In the genomic region with DNA sequence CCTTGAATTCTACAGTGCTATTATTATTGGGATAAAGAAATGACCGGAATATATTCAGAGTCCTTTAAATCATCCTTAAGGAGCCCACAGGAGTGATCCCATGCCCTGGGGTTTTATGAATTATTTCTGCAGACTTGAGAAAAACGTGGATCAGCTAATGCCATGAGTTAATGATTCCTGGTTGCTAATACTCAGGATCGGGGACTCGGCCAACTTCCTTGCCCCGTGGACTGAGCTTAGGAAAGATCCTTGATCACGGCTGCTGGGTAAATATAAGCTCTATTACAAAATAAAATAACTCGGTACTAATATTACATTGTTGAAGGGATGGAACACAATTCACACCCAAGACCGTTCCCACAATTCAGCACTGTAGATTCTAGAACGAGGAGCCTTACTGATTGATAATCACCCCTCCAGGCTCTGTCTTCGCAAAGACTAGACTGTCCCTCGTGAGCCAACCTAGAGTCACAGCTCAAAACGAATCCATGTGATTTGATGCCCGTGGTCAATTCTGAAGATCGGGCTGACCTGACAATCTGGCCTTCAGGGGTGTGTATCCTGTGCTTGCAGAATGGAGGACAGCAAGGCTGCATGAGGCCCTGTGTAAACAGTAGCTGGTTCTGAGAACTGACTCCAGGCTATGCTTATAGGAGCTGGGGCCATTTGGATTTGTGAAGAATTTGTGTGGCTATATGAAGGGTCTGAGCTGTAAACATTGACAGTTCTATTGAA, we compare ENCODE assay signal across 17 mouse cellular contexts. TPM values are rescaled to one million over a fixed set of nuclear protein-coding genes. Genes with fewer than 3 reads are reported as not detected.
DNase-seq lines count a peak whose midpoint lies in the region; ATAC-seq and TF ChIP-seq lines count a peak whose summit lies in the region.
"Had no signal": no experiment of that assay in that cellular context is flagged by ENCODE, and none has a peak within 500 bp of the region (broad histone marks: within the 10 kb centered on the region; RNA-seq: fewer than 3 reads in every experiment).

No protein-coding gene starts in this region.

- H3K4me3 ChIP-seq in kidney, embryonic 16.5 days (ENCODE audit: low read length) = no peak overlapping the region
- no peak overlapping the region for H3K4me3 ChIP-seq in liver, postnatal 0 days (ENCODE audit: low read depth, low read length)
- no peak overlapping the region for H3K4me3 ChIP-seq in liver, embryonic 12.5 days
- H3K4me3 ChIP-seq: embryonic facial prominence, embryonic 12.5 days; midbrain, embryonic 10.5 days; neural tube, embryonic 12.5 days; stomach, embryonic 15.5 days had no signal

- TF ChIP-seq EP300 in liver, postnatal 0 days (IDR thresholded peaks at IDR 0.05; ENCODE audit: low read depth) = no peak

- peak; percentile 15 for DNase-seq in CD4-positive, CD25-positive, alpha-beta regulatory T cell, adult 2 months (ENCODE audit: low read depth, low spot score)
- peak; percentile 68 for DNase-seq in kidney, adult 11 months
- DNase-seq in liver, postnatal 0 days = no peak
- peak; percentile 54 for DNase-seq in kidney, postnatal 14 days
- DNase-seq in spleen, postnatal 10 days (ENCODE audit: low spot score in 2 of 2) = no peak

- no peak overlapping the region for H3K9ac ChIP-seq in kidney, embryonic 16.5 days (replicated peaks; ENCODE audit: low read length)
- no peak overlapping the region for H3K9ac ChIP-seq in liver, postnatal 0 days (replicated peaks)
- H3K9ac ChIP-seq in liver, embryonic 12.5 days = no peak overlapping the region
- H3K9ac ChIP-seq: embryonic facial prominence, embryonic 12.5 days; liver, embryonic 14.5 days; neural tube, embryonic 12.5 days; stomach, embryonic 15.5 days had no signal

- no peaks in the 10 kb centered on the region for H3K9me3 ChIP-seq in kidney, embryonic 16.5 days (ENCODE audit: low read length)
- H3K9me3 ChIP-seq in liver, postnatal 0 days (ENCODE audit: low read length) = no peaks in the 10 kb centered on the region
- H3K9me3 ChIP-seq in liver, embryonic 12.5 days (replicated peaks) = no peaks in the 10 kb centered on the region
- H3K9me3 ChIP-seq: embryonic facial prominence, embryonic 12.5 days; midbrain, embryonic 10.5 days; neural tube, embryonic 12.5 days; stomach, embryonic 15.5 days had no signal

- TF ChIP-seq CTCF in liver, postnatal 0 days (IDR thresholded peaks at IDR 0.05; ENCODE audit: low read depth) = no peak

- H3K27ac ChIP-seq in kidney, embryonic 16.5 days (ENCODE audit: low read length) = no peak overlapping the region
- H3K27ac ChIP-seq in liver, postnatal 0 days (ENCODE audit: low read depth) = peak overlapping the region; percentile 100
- H3K27ac ChIP-seq in liver, embryonic 12.5 days = no peak overlapping the region
- H3K27ac ChIP-seq: embryonic facial prominence, embryonic 12.5 days; liver, embryonic 14.5 days; midbrain, embryonic 10.5 days; neural tube, embryonic 12.5 days; stomach, embryonic 15.5 days had no signal

- no peaks in the 10 kb centered on the region for H3K27me3 ChIP-seq in kidney, embryonic 16.5 days (ENCODE audit: insufficient read depth, low read length)
- no peaks in the 10 kb centered on the region for H3K27me3 ChIP-seq in liver, postnatal 0 days (ENCODE audit: insufficient read depth, low read length)
- H3K27me3 ChIP-seq in liver, embryonic 12.5 days (replicated peaks) = peaks cover 62% of the 10 kb centered on the region
- H3K27me3 ChIP-seq: embryonic facial prominence, embryonic 12.5 days; stomach, embryonic 15.5 days had no signal

- H3K4me2 ChIP-seq in kidney, embryonic 16.5 days (replicated peaks; ENCODE audit: low read depth, low read length) = no peak overlapping the region
- H3K4me2 ChIP-seq in liver, postnatal 0 days (ENCODE audit: low read depth, low read length) = peak overlapping the region; percentile 80
- no peak overlapping the region for H3K4me2 ChIP-seq in liver, embryonic 12.5 days
- H3K4me2 ChIP-seq: embryonic facial prominence, embryonic 12.5 days; heart, embryonic 11.5 days; stomach, embryonic 15.5 days had no signal

- H3K4me1 ChIP-seq in kidney, embryonic 16.5 days (ENCODE audit: insufficient read depth, low read length) = peaks cover 24% of the 10 kb centered on the region
- peaks cover 17% of the 10 kb centered on the region for H3K4me1 ChIP-seq in liver, postnatal 0 days (ENCODE audit: insufficient read depth)
- H3K4me1 ChIP-seq in liver, embryonic 12.5 days = peaks cover 33% of the 10 kb centered on the region

- WGBS in kidney, embryonic 16.5 days = 83% methylated on average over 14 of the region's 14 CpGs
- 67% methylated on average over 14 of the region's 14 CpGs for WGBS in liver, postnatal 0 days (ENCODE audit: insufficient replicate concordance)
- WGBS in liver, embryonic 12.5 days (ENCODE audit: insufficient replicate concordance) = 74% methylated on average over 14 of the region's 14 CpGs

- no peak for ATAC-seq in CD4-positive, CD25-positive, alpha-beta regulatory T cell, adult 4 months
- no peak for ATAC-seq in kidney, embryonic 16.5 days (ENCODE audit: low FRiP score, low TSS enrichment)
- ATAC-seq in liver, postnatal 0 days = no peak
- no peak for ATAC-seq in liver, embryonic 12.5 days
- ATAC-seq: hindbrain, embryonic 16.5 days had no signal

- H3K36me3 ChIP-seq in kidney, embryonic 16.5 days (ENCODE audit: insufficient read depth, low read length) = no peaks in the 10 kb centered on the region
- H3K36me3 ChIP-seq in liver, postnatal 0 days (replicated peaks; ENCODE audit: insufficient read depth, low read length) = no peaks in the 10 kb centered on the region
- no peaks in the 10 kb centered on the region for H3K36me3 ChIP-seq in liver, embryonic 12.5 days
- H3K36me3 ChIP-seq: embryonic facial prominence, embryonic 12.5 days; midbrain, embryonic 10.5 days; neural tube, embryonic 12.5 days; stomach, embryonic 15.5 days had no signal

RNA-seq across cellular contexts. Expression of gene Bcl6, which starts 3.4 kb away (rescaled TPM):
- 10 to 100 TPM in 1 of 2 experiments, 1 to 10 TPM in 1; 6.2 to 23.8 TPM for polyA plus RNA-seq in CD4-positive, CD25-positive, alpha-beta regulatory T cell, adult 4 months (2017; shearing (Covaris generic))
- 0.84 and 0.94 TPM in 2 replicates for polyA plus RNA-seq in kidney, embryonic 16.5 days (2015; fragmentation: Nextera tagmentation; extraction: Ambion mirVana)
- polyA plus RNA-seq in liver, postnatal 0 days (2015; fragmentation: Nextera tagmentation; extraction: Ambion mirVana) = 0.46 and 0.69 TPM in 2 replicates
- polyA plus RNA-seq in liver, embryonic 12.5 days (2016; fragmentation: Nextera tagmentation; extraction: Ambion mirVana) = 0.12 and 0.19 TPM in 2 replicates

RNA-seq across cellular contexts. Expression of gene Gm37419, which starts 3.7 kb away (rescaled TPM):
- not detected for polyA plus RNA-seq in CD4-positive, CD25-positive, alpha-beta regulatory T cell, adult 4 months (2017; shearing (Covaris generic))
- not detected in 2 replicates for polyA plus RNA-seq in kidney, embryonic 16.5 days (2015; fragmentation: Nextera tagmentation; extraction: Ambion mirVana)
- polyA plus RNA-seq in liver, postnatal 0 days (2015; fragmentation: Nextera tagmentation; extraction: Ambion mirVana) = not detected in 2 replicates
- not detected in 2 replicates for polyA plus RNA-seq in liver, embryonic 12.5 days (2016; fragmentation: Nextera tagmentation; extraction: Ambion mirVana)
- polyA plus RNA-seq: cortical plate, adult 2 months; embryonic facial prominence, embryonic 12.5 days; heart, embryonic 11.5 days; hindbrain, embryonic 16.5 days; large intestine, adult 2 months; liver, embryonic 14.5 days; midbrain, embryonic 10.5 days; neural tube, embryonic 12.5 days; stomach, embryonic 15.5 days had no signal

RNA-seq across cellular contexts. Expression of gene Rtp2, which starts 59.8 kb away (rescaled TPM):
- under 1 TPM; 0.13 to 0.33 TPM for polyA plus RNA-seq in CD4-positive, CD25-positive, alpha-beta regulatory T cell, adult 4 months (2017; shearing (Covaris generic))
- polyA plus RNA-seq in kidney, embryonic 16.5 days (2015; fragmentation: Nextera tagmentation; extraction: Ambion mirVana) = not detected in 2 replicates
- polyA plus RNA-seq in liver, postnatal 0 days (2015; fragmentation: Nextera tagmentation; extraction: Ambion mirVana) = not detected in 2 replicates
- not detected in 2 replicates for polyA plus RNA-seq in liver, embryonic 12.5 days (2016; fragmentation: Nextera tagmentation; extraction: Ambion mirVana)
- polyA plus RNA-seq: heart, embryonic 11.5 days; hindbrain, embryonic 16.5 days; large intestine, adult 2 months; liver, embryonic 14.5 days; midbrain, embryonic 10.5 days; neural tube, embryonic 12.5 days; stomach, embryonic 15.5 days had no signal

Comparison
In these comparisons a context has a peak if more than half of its experiments do, and no peak if none do; other contexts are left out.
1. DNase-seq: peak in CD4-positive, CD25-positive, alpha-beta regulatory T cell, adult 2 months (single experiment), kidney, adult 11 months (single experiment) and kidney, postnatal 14 days (single experiment); none in liver, postnatal 0 days (single experiment) and spleen, postnatal 10 days (0 of 2).